Mouse (Mus musculus) erythroid progenitor cell, adult 5-6 weeks (primary cell): Measurements from ENCODE around the gene Nfkbia. TPM values are rescaled to one million over a fixed set of nuclear protein-coding genes. Genes with fewer than 3 reads are reported as not detected.

ENCODE experiments used
- ATAC-seq: replicated peaks from 2 replicates; pipeline ENCODE4 v1.8.0; 2016; ENCODE audit warnings: moderate number of reproducible peaks, mild to moderate bottlenecking, moderate TSS enrichment, inconsistent platforms; ENCODE audit not compliant: poor library complexity, low FRiP score, severe bottlenecking
- total RNA-seq, 2 experiments: library from RNA; stranded (forward) in 1 of 2; stranded (reverse) in 1 of 2; fragments of 150-400 nt in 1 of 2; fragments of 186-747, 209-891 nt in 1 of 2; gene quantifications; 2 replicates each; pipeline versions ENCODE4 v1.2.3 to v1.2.4; 2015 to 2017; ENCODE audit warnings: low replicate concordance in 2 of 2

Nfkbia gene
- total RNA-seq, 2 experiments from 2014 or later = 16.0 to 22.6 TPM

DNA sequence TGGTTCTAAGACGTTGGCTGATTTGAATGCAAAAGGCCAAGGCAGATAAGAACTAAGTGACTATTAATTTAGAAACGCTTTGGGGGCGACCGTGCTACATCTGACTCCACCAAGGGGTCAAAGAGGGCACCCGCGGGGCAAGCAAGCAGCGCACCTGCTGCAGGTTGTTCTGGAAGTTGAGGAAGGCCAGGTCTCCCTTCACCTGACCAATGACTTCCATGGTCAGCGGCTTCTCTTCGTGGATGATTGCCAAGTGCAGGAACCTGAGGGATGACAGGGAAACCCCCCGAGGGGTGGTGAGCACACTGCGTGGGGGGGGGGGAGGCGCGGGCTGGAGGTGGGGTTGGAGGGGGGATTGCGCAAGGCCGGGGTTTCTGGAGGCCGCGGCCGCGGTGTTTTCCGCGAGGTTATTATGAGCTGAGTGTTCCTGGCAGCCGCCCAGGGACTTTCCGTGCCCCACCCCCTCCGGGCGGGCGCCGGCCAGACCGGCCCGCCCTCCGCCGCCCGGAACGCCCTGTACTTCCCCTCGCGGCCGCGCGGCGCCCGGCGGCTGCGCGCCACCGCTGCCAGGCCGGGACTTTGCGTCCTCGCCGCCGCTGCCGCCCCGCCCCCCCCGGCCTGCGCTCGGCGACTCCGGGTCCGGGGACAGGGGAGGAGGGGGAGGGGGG lies 797 bp downstream of the Nfkbia start:
- peak; percentile 84 for ATAC-seq

DNA sequence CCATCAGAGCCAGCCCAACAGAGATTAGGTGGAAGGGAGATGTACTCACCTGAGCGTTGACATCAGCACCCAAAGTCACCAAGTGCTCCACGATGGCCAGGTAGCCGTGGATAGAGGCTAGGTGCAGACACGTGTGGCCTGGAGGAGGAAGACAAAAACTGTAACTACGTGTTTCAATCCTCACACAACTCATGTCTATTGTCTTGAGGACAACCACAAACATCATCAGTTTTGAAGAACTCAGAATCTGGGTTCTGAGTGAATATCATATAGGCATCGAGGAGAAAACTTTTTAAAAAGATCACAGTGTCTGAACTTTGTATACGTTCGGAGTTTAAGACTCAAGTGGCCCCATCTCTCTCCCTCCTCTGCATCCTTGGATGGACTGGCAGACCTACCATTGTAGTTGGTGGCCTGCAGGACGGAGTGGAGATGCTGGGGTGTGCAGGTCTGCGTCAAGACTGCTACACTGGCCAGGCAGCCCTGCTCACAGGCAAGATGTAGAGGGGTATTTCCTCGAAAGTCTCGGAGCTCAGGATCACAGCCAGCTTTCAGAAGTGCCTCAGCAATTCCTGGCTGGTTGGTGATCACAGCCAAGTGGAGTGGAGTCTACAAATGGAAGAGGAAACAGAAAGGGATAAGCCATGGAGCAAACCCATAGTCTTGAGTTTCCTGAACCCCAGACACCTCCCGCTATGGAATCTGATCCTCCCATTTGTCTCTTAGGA lies 1.6 kb downstream of the Nfkbia start:
- ATAC-seq = no peak

GRCm38 (mm10) chr12:55489986-55490721 lies 2.3 kb downstream of the Nfkbia start:
- ATAC-seq = no peak

DNA sequence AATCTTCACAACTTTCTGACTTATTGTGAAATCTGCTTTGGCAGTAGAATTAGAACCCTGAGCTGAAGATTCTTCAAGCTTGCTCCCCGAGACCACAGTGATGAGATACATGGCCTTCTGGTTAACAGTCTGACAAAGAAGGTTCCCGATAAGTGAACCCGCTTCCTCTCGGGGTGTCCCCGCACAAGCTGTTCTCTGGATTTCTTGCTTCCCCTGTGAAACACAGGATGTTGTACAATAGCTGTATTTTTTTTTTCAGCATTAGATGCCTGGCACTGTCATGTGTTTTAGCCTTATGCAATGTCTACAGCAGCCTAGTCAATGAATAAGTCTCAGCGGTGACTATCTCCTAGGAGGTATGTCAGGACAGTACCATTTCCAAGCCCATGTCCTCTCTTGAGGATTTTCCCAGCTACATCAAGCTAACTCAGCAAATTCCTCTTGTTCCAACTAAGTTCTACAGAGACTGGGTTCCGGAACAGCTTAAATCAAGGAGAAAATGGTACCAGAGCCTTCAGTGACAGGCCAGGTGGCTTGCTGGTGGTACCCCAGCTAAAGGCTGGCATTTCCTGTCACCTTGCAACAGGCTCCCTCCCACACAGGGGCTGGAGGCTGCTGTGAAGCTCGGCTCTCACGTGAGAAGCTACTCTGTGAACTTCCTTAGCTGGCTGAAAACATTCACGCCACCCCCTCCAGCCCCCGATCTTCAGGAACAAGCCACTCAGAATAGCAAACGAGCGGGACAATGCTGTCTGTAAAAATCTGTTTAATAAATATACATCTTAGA lies 3.6 kb downstream of the Nfkbia start:
- no peak for ATAC-seq

GRCm38 (mm10) chr12:55487843-55488660 lies 4.4 kb downstream of the Nfkbia start:
- no peak for ATAC-seq

- ATAC-seq = no peak
Observed at GRCm38 (mm10) chr12:55486923-55487674, 5.3 kb downstream of the Nfkbia start.

- no peak for ATAC-seq
Observed at GRCm38 (mm10) chr12:55484800-55485199, 7.6 kb downstream of the Nfkbia start.

DNA sequence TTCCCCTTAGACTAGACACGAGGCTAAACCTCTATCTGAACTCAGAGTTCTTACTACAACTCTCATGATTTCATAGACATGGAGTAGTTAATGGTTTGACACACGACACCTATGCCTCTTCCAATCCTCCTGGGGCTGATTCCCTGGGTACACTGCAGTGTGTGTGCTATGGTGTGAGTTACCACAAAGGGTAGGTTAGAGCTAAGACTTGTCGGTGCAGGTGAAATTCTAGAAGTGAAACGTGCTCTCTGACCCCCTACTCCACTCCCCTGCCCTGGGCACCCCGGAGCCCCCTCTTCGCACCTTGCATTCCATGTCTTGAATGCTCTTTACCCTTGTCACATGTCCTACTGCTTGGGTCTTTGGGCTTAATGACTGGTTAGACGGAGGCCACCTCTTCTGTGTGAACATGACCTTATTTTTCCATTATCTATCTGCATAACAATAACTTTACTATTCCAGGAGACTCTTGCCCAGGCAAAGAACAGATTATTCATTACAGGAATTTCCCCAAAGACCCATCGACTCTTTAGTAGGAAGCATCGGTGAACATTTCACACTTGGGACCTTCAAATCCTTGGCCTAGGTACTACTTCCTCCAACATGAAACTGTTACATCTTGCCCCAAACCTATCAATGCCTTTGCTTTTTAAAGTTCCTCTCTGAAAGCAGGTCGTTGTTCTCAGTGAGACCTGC lies 8.2 kb downstream of the Nfkbia start:
- no peak for ATAC-seq

DNA sequence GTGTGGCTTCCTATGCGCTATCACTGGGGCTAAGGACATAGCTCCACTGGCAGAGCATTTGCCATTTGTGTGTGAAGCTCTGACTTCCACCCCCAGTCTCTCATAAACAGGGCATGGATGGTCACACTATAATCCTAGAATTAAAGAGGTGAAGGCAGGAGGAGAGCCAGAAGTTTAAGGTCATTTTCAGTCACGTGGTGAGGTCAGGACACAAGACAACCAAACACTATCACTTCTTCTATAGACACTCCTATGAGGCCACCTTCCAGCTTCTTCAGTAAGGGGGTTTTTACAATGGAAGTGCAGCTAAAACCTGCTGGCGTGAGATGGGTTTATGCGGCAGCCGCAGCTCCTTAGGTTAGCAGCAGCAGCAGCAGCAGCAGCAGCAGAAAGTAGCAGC lies 8.9 kb downstream of the Nfkbia start:
- ATAC-seq = no peak

DNA sequence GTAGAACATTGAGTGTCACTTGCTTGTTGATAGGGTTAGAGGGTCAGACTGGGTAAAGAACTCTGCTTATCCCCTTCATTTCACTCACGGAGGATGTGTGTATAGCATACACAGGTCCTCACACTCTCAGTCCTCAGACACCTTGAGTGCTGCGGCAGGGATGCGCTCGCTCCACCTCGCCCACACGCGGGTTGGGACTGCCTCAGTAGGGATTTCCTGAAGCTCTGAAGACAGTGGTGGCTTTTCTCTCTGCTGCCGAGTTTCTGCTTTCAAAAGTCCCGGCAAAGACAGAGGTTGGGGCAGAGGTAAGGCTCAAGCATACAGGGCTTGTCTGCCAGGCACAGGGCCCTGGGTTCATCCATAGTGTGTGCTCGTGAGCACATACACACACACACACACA lies 9.7 kb downstream of the Nfkbia start:
- no peak for ATAC-seq

DNA sequence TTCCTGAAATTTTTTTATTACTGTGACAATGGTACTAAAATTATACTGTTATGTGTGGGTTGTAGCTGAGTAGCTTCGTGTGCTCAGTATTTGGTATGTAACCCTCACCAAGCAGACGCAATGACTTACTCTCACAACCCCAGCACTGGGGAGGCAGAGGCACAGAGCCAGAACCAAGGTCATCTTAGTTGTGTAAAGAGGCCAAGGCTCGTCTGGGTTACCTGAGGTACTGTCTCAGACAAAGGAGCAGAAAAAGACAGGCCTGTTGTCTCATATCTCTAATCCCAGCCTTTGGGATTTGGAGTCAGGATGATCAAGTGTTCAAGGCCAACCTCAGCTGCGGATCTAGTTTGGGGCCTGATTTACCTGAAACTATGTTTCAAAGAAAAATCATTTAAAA lies 10.7 kb downstream of the Nfkbia start:
- ATAC-seq = no peak

- no peak for ATAC-seq
Observed at GRCm38 (mm10) chr12:55480471-55481153, 11.8 kb downstream of the Nfkbia start.

- ATAC-seq = no peak
Observed at GRCm38 (mm10) chr12:55478901-55479300, 13.5 kb downstream of the Nfkbia start.

DNA sequence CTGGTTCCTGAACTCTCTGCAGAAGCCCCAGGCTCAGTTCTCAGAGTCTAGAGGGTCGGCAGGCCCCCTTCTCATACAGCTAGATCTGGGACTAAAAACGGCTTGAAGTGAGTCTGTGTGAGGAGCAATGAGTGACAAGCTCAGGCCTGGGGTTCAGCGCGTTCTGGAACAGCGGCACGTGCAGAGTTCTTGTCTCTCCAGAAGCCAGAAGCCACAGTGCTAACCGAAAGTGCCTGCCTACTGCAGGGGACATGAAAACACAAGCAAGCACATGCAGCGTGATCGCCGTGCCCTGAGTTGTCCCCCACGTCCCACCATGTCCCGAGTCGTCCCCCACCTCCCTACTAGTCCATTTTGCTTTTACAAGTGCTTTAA lies 18.3 kb downstream of the Nfkbia start:
- no peak for ATAC-seq

GRCm38 (mm10) chr12:55473250-55474208 lies 18.9 kb downstream of the Nfkbia start:
- ATAC-seq = no peak

- no peak for ATAC-seq
Observed at GRCm38 (mm10) chr12:55471344-55471743, 21.1 kb downstream of the Nfkbia start.
